Mouse (Mus musculus): Measurements from ENCODE around the gene Megf11. TPM values are rescaled to one million over a fixed set of nuclear protein-coding genes. Genes with fewer than 3 reads are reported as not detected.

The Megf11 gene
- polyA plus RNA-seq, 1 experiment from 2014 or later, result 1.2 TPM

DNA sequence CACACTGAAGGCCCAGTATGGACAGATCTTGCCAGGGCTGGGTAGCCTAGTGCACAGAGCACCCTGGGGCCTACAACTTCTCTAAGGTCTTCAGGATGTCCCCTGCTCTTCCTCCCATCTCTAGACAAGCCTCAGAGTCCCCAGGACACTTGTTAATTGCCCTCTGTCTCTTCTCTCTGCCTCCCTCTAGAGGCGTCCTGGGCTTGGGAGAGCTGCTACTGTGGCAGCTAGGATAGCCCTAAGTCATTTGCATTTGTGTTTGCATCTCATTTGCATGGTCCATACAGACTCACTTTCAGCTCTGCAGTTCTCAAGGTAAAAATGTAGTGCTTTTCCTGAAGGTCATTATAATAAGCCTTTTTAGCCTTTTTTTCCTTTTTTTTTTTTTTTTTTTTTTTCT, 11.7 kb downstream of the Megf11 start:
- Histone ChIP-seq H3K9me3 (no peaks in the 10 kb centered on the region), H3K4me2 (no peak overlapping the region), H3K36me3 (no peaks in the 10 kb centered on the region), H3K4me1 (no peaks in the 10 kb centered on the region), H3K27me3 (replicated peaks) (0 out of 2 replicates have a peak, but pooled peaks cover 3% of the 10 kb centered on the region), H3K27ac (no peak overlapping the region), H3K4me3 (replicated peaks) (no peak overlapping the region), H3K9ac (no peak overlapping the region)
- no peak for ATAC-seq (ENCODE audit: insufficient read depth, low FRiP score, low read depth)
- WGBS, result 20% methylated on average over 1 of the region's 1 CpGs

DNA sequence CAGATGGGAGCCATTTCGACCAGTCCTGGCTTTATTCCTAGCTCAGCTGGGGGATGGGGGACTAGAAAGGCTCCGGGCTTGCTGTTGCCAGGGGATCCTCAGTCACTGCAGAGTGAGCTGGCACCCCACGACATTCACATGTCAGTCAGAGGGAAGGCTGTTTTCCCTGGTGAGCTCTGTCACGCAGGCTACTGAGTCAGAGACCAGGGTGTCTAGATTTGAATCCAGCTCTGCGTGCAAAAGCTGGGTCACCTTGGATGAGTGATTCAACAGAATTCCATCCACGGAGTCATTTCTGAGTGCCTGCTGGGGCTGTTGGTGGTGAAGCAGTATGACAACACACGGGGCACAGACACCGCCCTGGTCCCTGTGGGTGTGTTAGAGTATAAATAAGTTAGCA, 13.7 kb downstream of the Megf11 start:
- no peak for ATAC-seq (ENCODE audit: insufficient read depth, low FRiP score, low read depth)
- Histone ChIP-seq H3K4me2 (no peak overlapping the region), H3K36me3 (no peaks in the 10 kb centered on the region), H3K9ac (no peak overlapping the region), H3K4me1 (no peaks in the 10 kb centered on the region), H3K27ac (no peak overlapping the region), H3K4me3 (replicated peaks) (no peak overlapping the region), H3K27me3 (replicated peaks) (0 out of 2 replicates have a peak, but pooled peaks cover 3% of the 10 kb centered on the region), H3K9me3 (no peaks in the 10 kb centered on the region)
- 76% methylated on average over 8 of the region's 8 CpGs for WGBS

DNA sequence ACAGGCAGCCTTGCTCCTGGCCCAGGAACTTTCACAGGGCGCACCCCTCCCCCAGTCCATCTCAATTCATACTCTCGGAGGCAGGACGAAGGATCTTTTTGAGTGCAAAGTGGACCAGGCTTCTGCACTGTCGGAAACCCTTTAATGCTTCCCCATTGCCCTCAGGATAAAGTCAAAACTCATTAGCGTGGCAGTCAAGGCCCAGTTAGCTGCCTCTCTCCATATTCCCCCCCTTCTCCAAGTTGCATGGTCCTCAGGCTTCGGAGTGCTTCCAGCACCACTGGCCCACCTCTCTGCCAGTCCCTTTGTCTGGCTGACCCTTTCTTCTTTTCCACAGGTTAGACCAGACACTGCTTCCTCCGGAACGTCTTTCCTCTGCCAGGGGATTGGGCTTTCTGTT, 16.7 kb downstream of the Megf11 start:
- Histone ChIP-seq H3K9ac (no peak overlapping the region), H3K9me3 (no peaks in the 10 kb centered on the region), H3K27ac (no peak overlapping the region), H3K4me3 (replicated peaks) (no peak overlapping the region), H3K4me2 (no peak overlapping the region), H3K27me3 (replicated peaks) (0 out of 2 replicates have a peak, but pooled peaks cover 3% of the 10 kb centered on the region), H3K4me1 (no peaks in the 10 kb centered on the region), H3K36me3 (no peaks in the 10 kb centered on the region)
- WGBS, result 80% methylated on average over 8 of the region's 8 CpGs
- ATAC-seq (ENCODE audit: insufficient read depth, low FRiP score, low read depth), result no peak

DNA sequence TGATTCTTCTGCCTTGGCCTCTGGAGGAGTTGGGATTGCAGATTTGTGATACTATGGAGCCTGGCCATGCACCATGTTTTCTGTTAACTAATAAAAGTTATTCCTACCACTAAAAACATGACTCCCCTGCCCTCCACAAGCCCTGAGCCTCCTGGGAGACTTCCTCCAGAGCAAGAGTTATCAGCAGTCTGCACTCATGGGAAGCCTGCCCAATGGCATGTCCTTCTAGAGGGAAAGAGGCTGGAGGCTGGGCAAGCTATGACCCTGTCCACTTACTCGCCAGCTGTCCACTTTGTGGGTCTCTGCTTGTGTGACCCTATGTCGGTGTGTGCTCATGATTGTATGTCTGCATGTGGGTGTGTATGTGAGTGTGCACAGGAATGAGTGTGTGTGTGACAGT, 21.4 kb downstream of the Megf11 start:
- Histone ChIP-seq H3K4me3 (replicated peaks) (no peak overlapping the region), H3K4me2 (no peak overlapping the region)

DNA sequence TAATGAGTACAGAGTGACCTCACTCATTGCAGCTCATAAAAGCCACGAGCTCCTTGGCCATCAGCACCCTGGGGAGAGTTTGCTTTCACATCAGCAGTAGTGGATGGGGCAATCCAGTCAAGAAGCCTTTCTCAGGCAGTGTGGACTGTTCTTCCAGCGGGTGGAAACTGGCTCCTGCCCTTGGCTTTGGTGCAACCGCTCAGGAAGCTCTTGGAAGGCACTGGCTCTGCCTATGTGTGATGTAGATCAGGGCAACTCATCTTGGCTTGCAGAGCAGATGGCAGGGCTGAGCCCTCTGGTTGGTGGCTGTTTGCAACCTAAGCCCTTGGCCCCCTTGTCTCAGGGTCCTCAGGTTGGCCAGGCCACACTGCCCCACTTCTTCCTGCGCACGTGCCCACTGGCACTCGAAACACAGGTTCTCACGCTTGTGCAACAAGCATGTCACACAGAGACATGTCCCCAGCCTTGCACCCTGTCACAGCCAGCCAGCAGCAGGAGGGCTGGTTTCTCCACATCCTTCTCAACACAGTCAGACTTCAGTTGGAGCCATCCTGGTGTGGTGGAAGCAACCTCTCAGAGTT, 22.1 kb downstream of the Megf11 start:
- H3K9me3 ChIP-seq, result no peaks in the 10 kb centered on the region
- H3K4me3 ChIP-seq (replicated peaks), result no peak overlapping the region
- H3K36me3 ChIP-seq, result no peaks in the 10 kb centered on the region
- ATAC-seq (ENCODE audit: insufficient read depth, low FRiP score, low read depth), result no peak
- WGBS, result 84% methylated on average over 7 of the region's 7 CpGs
- no peaks in the 10 kb centered on the region for H3K27me3 ChIP-seq (replicated peaks)
- H3K9ac ChIP-seq, result no peak overlapping the region
- no peak overlapping the region for H3K4me2 ChIP-seq
- no peaks in the 10 kb centered on the region for H3K4me1 ChIP-seq
- H3K27ac ChIP-seq, result no peak overlapping the region

More for the DNA sequence above, 21.4 kb downstream of the Megf11 start:
- Histone ChIP-seq H3K9ac (no peak overlapping the region), H3K36me3 (no peaks in the 10 kb centered on the region), H3K4me1 (no peaks in the 10 kb centered on the region), H3K27ac (no peak overlapping the region), H3K27me3 (replicated peaks) (no peaks in the 10 kb centered on the region), H3K9me3 (no peaks in the 10 kb centered on the region)
- WGBS, result 76% methylated on average over 2 of the region's 2 CpGs
- no peak for ATAC-seq (ENCODE audit: insufficient read depth, low FRiP score, low read depth)

DNA sequence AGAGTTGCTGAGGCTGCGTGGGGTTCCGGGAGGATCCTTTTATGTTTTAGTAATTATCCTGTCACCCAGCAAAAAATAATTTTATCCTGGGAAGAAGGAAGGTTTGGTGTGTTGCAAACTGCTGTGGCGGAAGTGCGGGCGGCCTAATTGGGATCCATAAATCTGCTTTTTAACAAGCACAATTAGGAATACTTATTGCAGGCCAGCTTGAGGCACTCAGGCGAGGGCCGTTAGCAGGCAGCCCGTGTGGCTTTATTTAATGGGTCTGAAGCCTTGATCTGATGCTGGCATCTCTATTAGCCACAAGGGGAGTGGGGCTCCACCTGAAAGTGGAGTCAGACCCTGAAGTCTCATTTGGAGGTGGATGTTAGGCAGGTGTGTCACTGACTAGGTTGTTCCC, 23.4 kb downstream of the Megf11 start:
- 71% methylated on average over 8 of the region's 8 CpGs for WGBS
- no peaks in the 10 kb centered on the region for H3K36me3 ChIP-seq
- no peaks in the 10 kb centered on the region for H3K27me3 ChIP-seq (replicated peaks)
- no peak overlapping the region for H3K4me3 ChIP-seq (replicated peaks)
- H3K9me3 ChIP-seq, result no peaks in the 10 kb centered on the region
- H3K4me2 ChIP-seq, result no peak overlapping the region
- H3K9ac ChIP-seq, result no peak overlapping the region
- no peak for ATAC-seq (ENCODE audit: insufficient read depth, low FRiP score, low read depth)
- H3K4me1 ChIP-seq, result no peaks in the 10 kb centered on the region
- no peak overlapping the region for H3K27ac ChIP-seq

DNA sequence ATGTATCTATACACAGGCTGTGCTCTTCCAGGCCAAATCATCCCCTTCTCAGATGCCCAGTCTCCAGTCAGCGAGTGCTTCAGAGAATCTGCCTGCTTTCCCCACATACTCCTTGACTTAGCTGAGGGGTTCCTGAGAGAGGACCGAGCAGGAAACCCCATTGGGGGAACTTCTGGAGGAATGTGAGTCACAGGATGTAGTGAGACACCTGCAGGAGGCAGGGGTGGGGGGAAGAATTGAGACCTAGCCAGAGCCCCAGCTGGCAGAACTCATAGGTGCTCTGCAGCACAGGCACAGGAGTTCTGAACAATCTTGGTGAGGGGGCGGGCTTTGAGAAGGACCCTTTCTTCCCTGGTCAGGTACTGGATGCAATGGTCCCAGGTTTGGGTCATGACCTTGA, 35.0 kb downstream of the Megf11 start:
- Histone ChIP-seq H3K27ac (no peak overlapping the region), H3K9me3 (no peaks in the 10 kb centered on the region), H3K4me1 (no peaks in the 10 kb centered on the region), H3K36me3 (no peaks in the 10 kb centered on the region), H3K27me3 (replicated peaks) (no peaks in the 10 kb centered on the region), H3K9ac (no peak overlapping the region), H3K4me2 (no peak overlapping the region), H3K4me3 (replicated peaks) (no peak overlapping the region)
- ATAC-seq (ENCODE audit: insufficient read depth, low FRiP score, low read depth), result no peak
- 74% methylated on average over 3 of the region's 3 CpGs for WGBS

DNA sequence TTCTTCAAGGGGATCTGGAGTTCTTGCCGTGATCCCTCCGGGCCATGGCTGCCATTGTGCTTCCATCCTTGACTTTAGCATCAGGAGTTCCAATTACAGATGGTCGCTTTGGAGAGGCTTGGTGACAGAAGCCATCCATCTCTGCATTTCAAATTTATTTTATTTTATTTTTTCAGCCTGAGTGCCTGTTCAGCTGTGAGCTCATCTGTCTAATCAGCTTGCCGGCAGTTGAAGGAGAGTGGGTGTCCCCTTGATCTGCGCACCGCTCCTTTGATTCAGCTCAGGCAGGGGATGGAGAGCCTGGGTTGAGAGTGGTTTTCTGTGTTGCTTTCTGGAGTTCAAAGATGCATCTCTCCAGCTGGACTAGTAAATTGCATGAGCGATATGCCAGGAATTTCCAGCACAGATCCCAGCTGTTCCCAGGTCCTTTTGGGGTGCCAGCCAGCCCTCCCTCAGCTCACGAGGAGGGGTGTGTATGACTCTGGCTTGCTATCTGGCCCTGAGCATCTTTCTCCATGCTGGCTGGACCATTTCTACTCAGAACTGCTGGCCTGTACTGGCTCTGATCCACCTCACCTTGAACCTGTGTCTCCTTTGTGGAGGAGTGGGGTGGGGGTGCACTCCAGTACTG, 36.7 kb downstream of the Megf11 start:
- Histone ChIP-seq H3K9ac (no peak overlapping the region), H3K9me3 (no peaks in the 10 kb centered on the region), H3K4me2 (no peak overlapping the region), H3K36me3 (no peaks in the 10 kb centered on the region), H3K4me1 (no peaks in the 10 kb centered on the region), H3K27ac (no peak overlapping the region), H3K27me3 (replicated peaks) (no peaks in the 10 kb centered on the region), H3K4me3 (replicated peaks) (no peak overlapping the region)
- no peak for ATAC-seq (ENCODE audit: insufficient read depth, low FRiP score, low read depth)
- 75% methylated on average over 8 of the region's 8 CpGs for WGBS

DNA sequence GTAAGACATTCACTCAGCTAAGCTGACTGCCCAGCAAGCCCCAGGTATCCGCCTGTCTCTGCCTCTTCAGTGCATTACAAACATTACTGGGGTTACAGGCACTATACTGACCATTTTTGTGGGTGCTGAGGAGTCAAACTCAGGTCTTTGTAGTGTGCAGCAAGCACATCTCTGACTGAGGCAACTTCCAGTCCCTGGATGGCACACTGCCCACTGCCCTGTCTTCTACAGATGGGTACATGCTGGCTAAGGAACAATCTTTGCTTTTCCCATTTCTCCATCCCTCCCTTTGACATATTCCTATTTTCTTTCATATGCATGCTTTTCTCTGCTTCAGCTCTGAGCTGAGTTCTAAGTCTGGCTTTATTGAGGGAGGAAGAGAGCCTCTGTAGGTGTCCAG, 38.5 kb downstream of the Megf11 start:
- Histone ChIP-seq H3K9ac (no peak overlapping the region), H3K4me1 (no peaks in the 10 kb centered on the region), H3K27me3 (replicated peaks) (no peaks in the 10 kb centered on the region), H3K36me3 (no peaks in the 10 kb centered on the region), H3K27ac (no peak overlapping the region), H3K9me3 (no peaks in the 10 kb centered on the region), H3K4me3 (replicated peaks) (no peak overlapping the region), H3K4me2 (no peak overlapping the region)
- 94% methylated on average over 1 of the region's 1 CpGs for WGBS
- ATAC-seq (ENCODE audit: insufficient read depth, low FRiP score, low read depth), result no peak

DNA sequence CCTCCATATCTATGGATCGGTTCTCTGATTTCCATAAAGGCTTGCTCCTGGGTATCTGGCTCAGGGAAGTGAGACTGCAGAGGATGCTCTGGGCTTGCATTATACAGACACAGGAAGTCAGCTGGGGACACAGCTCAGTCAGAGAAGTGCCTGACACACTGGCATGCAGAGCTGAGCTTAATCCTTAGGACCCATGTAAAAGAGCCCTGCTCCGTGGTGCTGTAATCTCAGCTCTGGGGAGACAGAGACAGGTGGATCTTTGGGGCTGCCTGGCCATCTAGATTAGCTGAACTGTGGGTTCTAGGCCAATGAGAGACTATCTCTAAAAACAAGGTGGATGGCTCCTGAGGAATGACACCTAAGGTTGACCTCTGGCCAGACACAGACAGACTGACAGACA, 50.7 kb downstream of the Megf11 start:
- H3K9me3 ChIP-seq, result no peaks in the 10 kb centered on the region
- no peak overlapping the region for H3K9ac ChIP-seq
- H3K36me3 ChIP-seq, result no peaks in the 10 kb centered on the region
- 73% methylated on average over 2 of the region's 2 CpGs for WGBS
- ATAC-seq (ENCODE audit: insufficient read depth, low FRiP score, low read depth), result no peak
- no peak overlapping the region for H3K4me2 ChIP-seq
- H3K27ac ChIP-seq, result no peak overlapping the region
- no peaks in the 10 kb centered on the region for H3K27me3 ChIP-seq (replicated peaks)
- no peak overlapping the region for H3K4me3 ChIP-seq (replicated peaks)
- H3K4me1 ChIP-seq, result no peaks in the 10 kb centered on the region

DNA sequence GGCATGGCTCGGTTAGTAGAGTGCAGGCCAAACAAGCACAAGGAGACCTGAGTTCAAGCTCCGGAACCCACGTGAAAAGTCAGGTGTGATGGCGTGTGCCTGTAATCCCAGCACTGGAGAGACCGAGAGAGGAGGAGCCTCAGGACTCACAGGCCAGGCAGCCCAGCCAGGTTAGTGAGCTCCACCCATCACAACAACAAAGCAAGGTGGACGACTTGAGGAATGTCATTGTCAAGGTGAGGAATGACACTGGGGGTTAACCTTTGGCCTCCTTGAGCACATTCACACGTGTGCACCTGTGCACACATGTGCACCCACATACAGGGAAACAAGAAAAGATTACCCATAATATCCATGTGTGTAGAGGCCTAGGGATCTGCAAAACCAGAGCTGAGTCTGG, 54.7 kb downstream of the Megf11 start:
- H3K9me3 ChIP-seq, result no peaks in the 10 kb centered on the region
- no peak overlapping the region for H3K27ac ChIP-seq
- no peak overlapping the region for H3K9ac ChIP-seq
- 72% methylated on average over 7 of the region's 7 CpGs for WGBS
- H3K27me3 ChIP-seq (replicated peaks), result no peaks in the 10 kb centered on the region
- no peak for ATAC-seq (ENCODE audit: insufficient read depth, low FRiP score, low read depth)
- H3K4me1 ChIP-seq, result no peaks in the 10 kb centered on the region
- H3K4me3 ChIP-seq (replicated peaks), result no peak overlapping the region
- no peaks in the 10 kb centered on the region for H3K36me3 ChIP-seq
- H3K4me2 ChIP-seq, result no peak overlapping the region

DNA sequence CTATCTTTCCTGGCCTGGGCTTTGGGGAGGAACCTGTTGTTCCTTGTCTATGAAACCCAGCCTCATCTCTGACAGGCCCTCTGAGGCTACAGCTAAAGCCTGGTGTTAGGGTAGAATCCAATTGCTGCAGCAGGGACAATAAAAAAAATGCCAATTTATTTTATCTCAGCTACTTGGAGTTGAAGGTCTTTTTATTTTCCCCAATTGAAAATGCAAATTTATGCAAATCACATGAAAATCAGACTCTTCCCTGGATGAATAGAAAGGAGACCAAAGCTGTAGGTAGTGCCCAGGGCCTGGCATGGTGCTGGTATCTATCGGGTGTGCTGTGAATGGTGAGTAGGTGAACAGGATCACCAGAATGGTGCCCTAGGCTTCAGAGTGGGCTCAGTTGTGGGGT, 60.6 kb downstream of the Megf11 start:
- H3K27ac ChIP-seq, result no peak overlapping the region
- H3K4me2 ChIP-seq, result no peak overlapping the region
- 90% methylated on average over 1 of the region's 1 CpGs for WGBS
- H3K4me1 ChIP-seq, result peaks cover 14% of the 10 kb centered on the region
- H3K9me3 ChIP-seq, result no peaks in the 10 kb centered on the region
- no peak overlapping the region for H3K9ac ChIP-seq
- no peaks in the 10 kb centered on the region for H3K36me3 ChIP-seq
- no peak for ATAC-seq (ENCODE audit: insufficient read depth, low FRiP score, low read depth)
- H3K4me3 ChIP-seq (replicated peaks), result no peak overlapping the region
- no peaks in the 10 kb centered on the region for H3K27me3 ChIP-seq (replicated peaks)
